Mouse (Mus musculus) splenic B cell, adult 2 months (primary cell): ENCODE measurements around the gene Stard10.
A peak's percentile ranks its signal among the peaks of the same experiment; 100 is the strongest.

Experiments used
- DNase-seq: peaks from one replicate; pipeline ENCODE4 v3.0.0-alpha.2; 2011; ENCODE audit warnings: low read depth, low spot score
- H3K27me3 ChIP-seq: 2 replicates; pipeline ENCODE4 v1.6.1; 2012; ENCODE audit warnings: mild to moderate bottlenecking, low read length, moderate library complexity, mixed read lengths; ENCODE audit not compliant: control insufficient read depth, poor library complexity, insufficient read depth, severe bottlenecking
- H3K36me3 ChIP-seq: 2 replicates; pipeline ENCODE4 v1.6.1; 2012; ENCODE audit warnings: mild to moderate bottlenecking, low read length, moderate library complexity, mixed read lengths; ENCODE audit not compliant: control insufficient read depth, poor library complexity, insufficient read depth, severe bottlenecking

Stard10 gene

GRCm38 (mm10) chr7:101332045-101332831 lies 15.4 kb downstream of the Stard10 start:
- no peak for DNase-seq
- no peaks in the 10 kb centered on the region for H3K27me3 ChIP-seq
- no peaks in the 10 kb centered on the region for H3K36me3 ChIP-seq

GRCm38 (mm10) chr7:101335228-101335627 lies 18.3 kb downstream of the Stard10 start:
- no peak for DNase-seq
- H3K27me3 ChIP-seq, result no peaks in the 10 kb centered on the region
- H3K36me3 ChIP-seq, result no peaks in the 10 kb centered on the region

DNA sequence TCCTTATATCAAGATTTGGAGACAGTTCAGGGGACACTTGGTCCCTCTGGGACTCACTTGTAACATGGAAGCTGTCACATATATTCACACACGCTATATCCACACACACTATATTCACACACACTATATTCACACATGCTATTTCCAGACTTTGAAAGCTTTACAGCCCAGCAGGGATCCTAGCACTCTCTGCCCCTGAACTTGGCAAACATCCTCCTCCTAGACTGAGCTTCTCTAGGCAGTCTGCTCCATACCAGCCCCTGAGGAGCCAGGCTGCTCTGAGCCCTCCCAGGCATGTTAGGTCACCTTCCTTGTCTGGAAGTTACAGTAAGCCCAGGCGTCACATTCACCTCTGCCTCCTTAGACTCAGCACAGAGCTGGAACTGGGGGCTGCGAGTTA lies 19.8 kb downstream of the Stard10 start:
- Histone ChIP-seq H3K27me3 (no peaks in the 10 kb centered on the region), H3K36me3 (no peaks in the 10 kb centered on the region)
- DNase-seq, result no peak

DNA sequence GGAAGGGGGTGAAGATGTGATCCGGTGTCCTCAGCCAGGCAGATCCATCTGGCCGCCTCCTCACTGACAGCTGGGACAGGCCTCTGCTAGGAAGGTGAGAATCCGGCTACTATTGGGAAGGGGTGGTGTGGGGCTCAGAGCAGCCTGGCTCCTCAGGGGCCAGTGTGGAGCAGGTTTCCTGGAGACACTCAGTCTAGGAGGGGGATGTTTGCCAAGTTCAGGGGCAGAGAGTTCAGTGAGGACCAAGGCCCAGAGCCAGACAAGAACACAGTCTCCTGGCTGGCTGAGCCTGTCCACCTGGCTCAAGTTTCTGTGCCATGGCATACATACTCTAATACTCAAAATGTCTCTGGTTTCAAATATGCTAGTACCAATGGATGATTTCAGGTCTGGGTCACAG lies 20.5 kb downstream of the Stard10 start:
- Histone ChIP-seq H3K27me3 (no peaks in the 10 kb centered on the region), H3K36me3 (no peaks in the 10 kb centered on the region)
- DNase-seq, result no peak

GRCm38 (mm10) chr7:101341405-101341804 lies 24.5 kb downstream of the Stard10 start:
- H3K36me3 ChIP-seq, result no peaks in the 10 kb centered on the region; the same call in 1 of the 2 replicates
- DNase-seq, result no peak
- H3K27me3 ChIP-seq, result no peaks in the 10 kb centered on the region

- no peak for DNase-seq
- no peaks in the 10 kb centered on the region; the same call in 1 of the 2 replicates for H3K36me3 ChIP-seq
- no peaks in the 10 kb centered on the region for H3K27me3 ChIP-seq
These were observed 26.2 kb downstream of the Stard10 start for GRCm38 (mm10) chr7:101343135-101343534.

- DNase-seq, result no peak
- H3K27me3 ChIP-seq, result no peaks in the 10 kb centered on the region
- peaks cover 1% of the 10 kb centered on the region for H3K36me3 ChIP-seq
These were observed 28.0 kb downstream of the Stard10 start for GRCm38 (mm10) chr7:101344892-101345291.

DNA sequence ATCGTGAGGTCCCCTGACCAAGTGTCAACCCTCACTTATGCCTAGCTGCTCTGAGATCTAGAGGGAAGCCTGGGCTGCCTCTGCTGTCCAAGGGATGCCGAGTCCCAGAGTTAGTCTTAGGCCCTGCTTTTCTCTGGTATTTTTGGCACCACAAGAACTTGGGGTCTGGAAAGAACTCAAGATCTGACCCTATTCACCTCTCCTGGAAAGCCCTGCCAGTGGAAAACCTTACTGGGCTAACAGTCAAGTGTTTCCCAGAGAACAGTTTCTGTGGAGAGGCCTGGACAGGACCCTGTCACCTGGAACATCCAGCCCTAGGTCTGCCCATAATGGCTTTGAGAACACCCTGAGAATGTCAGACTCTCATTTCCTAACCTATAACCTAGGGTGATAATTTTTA lies 30.1 kb downstream of the Stard10 start:
- no peak for DNase-seq
- H3K36me3 ChIP-seq, result peaks cover 6% of the 10 kb centered on the region
- no peaks in the 10 kb centered on the region for H3K27me3 ChIP-seq

DNA sequence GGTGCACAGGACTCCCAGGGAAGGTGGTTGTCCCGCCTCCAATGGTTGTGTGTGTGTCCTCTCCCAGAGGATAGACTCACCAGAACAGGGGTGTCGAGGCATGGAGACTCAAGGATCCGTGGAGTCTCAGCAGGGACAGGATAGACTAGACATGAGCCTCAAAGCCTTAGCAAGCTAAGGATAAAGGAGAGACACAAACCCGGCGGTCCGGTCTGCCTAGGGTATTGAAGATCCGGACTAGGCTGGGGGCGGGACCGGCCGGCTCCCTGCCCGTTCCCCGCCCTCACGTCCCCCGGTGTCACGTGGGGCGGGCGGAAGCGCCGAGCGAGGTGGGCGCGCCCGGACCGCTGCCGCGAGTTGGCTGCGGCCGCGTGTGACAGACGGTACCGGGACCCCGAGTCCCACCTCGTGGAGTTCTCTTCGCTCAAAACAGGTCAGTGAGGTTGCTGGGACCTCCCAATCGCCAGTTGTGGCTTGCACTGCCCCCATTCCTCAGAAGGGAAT lies 30.9 kb downstream of the Stard10 start, which contains the start of gene Arap1:
Arap1 (plus strand) TSS at position 301 of the 504 bp plus-strand sequence.
- DNase-seq, result peak; percentile 81
- H3K36me3 ChIP-seq, result peaks cover 6% of the 10 kb centered on the region
- H3K27me3 ChIP-seq, result no peaks in the 10 kb centered on the region

DNA sequence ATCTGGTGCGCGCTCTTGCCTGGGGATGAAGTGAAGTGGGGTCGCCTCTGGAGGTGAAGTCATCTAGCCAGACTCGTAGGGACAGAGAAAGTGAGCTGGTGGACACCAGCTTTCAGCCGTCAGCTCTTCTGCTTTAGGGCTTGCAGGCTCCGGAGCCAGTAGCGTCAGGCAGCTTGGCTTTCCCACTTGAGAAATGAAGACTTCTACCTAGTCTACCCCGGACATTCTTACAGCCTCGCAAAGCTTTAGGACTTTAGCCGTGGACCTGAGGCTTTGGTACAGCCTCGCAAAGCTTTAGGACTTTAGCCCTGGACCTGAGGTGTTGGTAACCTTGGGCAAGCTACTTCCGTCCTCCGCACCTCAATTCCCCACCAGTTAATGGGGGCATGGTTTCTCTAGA lies 31.4 kb downstream of the Stard10 start:
- no peaks in the 10 kb centered on the region for H3K27me3 ChIP-seq
- peak; percentile 25 for DNase-seq
- H3K36me3 ChIP-seq, result peaks cover 6% of the 10 kb centered on the region

GRCm38 (mm10) chr7:101349861-101350260 lies 33.0 kb downstream of the Stard10 start:
- Histone ChIP-seq H3K36me3 (peaks cover 6% of the 10 kb centered on the region), H3K27me3 (no peaks in the 10 kb centered on the region)
- DNase-seq, result no peak

DNA sequence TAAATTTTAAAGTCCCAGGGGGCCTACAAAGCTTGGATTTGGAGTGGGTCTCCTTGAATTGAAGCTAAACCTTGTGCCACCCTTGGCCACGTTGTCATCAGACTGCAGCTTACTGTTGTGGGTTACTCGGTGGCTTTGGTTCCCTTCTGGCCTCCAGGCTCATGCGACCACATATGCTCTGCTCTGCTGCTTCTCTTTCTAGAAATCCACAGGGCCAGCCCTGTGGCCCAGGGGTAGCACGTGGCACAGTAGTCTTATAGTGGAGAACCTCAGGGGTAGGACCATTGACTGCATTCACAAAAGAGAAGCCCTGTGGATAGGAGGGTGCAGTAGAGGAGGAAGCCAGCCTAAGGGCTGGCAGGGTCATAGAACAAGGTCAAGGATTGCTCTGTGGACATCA lies 35.5 kb downstream of the Stard10 start:
- peak; percentile 51 for DNase-seq
- H3K36me3 ChIP-seq, result peaks cover 6% of the 10 kb centered on the region
- H3K27me3 ChIP-seq, result no peaks in the 10 kb centered on the region

DNA sequence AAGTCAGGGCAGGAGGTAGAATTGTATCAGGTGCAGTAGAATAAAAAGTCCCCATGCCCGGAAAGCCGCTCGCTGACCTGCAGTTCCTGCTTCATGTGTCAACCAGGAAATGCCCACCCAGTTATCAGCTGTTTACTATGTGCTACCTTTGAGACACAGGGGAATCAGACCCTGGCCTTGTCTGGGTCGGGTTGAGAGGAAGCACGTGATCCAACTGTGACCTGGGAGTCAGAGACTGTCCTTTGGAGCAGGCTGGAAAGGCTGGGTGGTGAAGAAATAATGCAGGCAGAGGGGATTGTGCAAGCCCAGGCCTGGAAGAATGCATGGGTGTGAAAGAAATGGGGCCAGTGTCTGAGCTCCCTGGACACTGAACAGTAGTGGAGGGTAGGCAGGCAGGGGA lies 37.5 kb downstream of the Stard10 start:
- peak; percentile 76 for DNase-seq
- Histone ChIP-seq H3K27me3 (no peaks in the 10 kb centered on the region), H3K36me3 (peaks cover 6% of the 10 kb centered on the region)

GRCm38 (mm10) chr7:101355551-101356100 lies 38.7 kb downstream of the Stard10 start:
- peaks cover 3% of the 10 kb centered on the region for H3K36me3 ChIP-seq
- DNase-seq, result peak; percentile 57
- H3K27me3 ChIP-seq, result no peaks in the 10 kb centered on the region

- H3K27me3 ChIP-seq, result no peaks in the 10 kb centered on the region
- DNase-seq, result peak; percentile 40
- no peaks in the 10 kb centered on the region; the same call in none of the 2 replicates for H3K36me3 ChIP-seq
These were observed 40.0 kb downstream of the Stard10 start for GRCm38 (mm10) chr7:101356868-101357267.
